Mouse (Mus musculus): Measurements from ENCODE around the gene Plch2. TPM values are rescaled to one million over a fixed set of nuclear protein-coding genes. Genes with fewer than 3 reads are reported as not detected.

Gene Plch2
- polyA plus RNA-seq, 1 experiment from 2014 or later, result 15.4 TPM

DNA sequence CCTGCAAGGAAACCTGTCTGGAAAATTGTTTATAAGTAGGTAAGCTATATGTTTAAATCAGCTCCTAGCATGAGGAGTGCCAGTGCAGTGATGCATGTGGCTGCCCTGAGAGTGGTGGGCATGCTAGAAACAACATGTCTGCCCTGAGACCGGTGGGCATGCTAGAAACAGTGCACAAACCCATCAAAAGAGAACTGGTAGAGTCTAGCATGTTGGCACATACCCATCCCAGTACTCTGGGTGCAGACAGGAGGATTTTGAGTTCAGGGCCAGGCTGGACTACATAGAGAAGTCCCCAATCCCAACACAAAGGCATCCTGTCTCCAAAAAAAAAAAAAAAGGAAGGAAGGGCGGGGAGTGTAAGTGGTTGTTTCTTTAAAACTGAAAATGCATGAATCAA is 121.8 kb downstream of the Plch2 start:
- Histone ChIP-seq H3K4me3 (ENCODE audit: low read depth, low read length) (no peak overlapping the region), H3K9me3 (ENCODE audit: control insufficient read depth, low read length) (no peaks in the 10 kb centered on the region), H3K9ac (ENCODE audit: low read length) (no peak overlapping the region), H3K4me2 (replicated peaks; ENCODE audit: low read depth) (no peak overlapping the region), H3K4me1 (replicated peaks; ENCODE audit: control insufficient read depth, insufficient read depth) (no peaks in the 10 kb centered on the region), H3K27me3 (ENCODE audit: control insufficient read depth, insufficient read depth, low read length) (no peaks in the 10 kb centered on the region), H3K27ac (replicated peaks) (no peak overlapping the region), H3K36me3 (ENCODE audit: control insufficient read depth, insufficient read depth, low read length) (no peaks in the 10 kb centered on the region)
- TF ChIP-seq CTCF (IDR thresholded peaks at IDR 0.05; ENCODE audit: low read depth) (no peak), EP300 (optimal IDR thresholded peaks at IDR 0.05) (no peak)
- DNase-seq (ENCODE audit: low spot score), result no peak
- 75% methylated on average over 2 of the region's 2 CpGs for WGBS
- ATAC-seq (ENCODE audit: low FRiP score, low TSS enrichment), result no peak

DNA sequence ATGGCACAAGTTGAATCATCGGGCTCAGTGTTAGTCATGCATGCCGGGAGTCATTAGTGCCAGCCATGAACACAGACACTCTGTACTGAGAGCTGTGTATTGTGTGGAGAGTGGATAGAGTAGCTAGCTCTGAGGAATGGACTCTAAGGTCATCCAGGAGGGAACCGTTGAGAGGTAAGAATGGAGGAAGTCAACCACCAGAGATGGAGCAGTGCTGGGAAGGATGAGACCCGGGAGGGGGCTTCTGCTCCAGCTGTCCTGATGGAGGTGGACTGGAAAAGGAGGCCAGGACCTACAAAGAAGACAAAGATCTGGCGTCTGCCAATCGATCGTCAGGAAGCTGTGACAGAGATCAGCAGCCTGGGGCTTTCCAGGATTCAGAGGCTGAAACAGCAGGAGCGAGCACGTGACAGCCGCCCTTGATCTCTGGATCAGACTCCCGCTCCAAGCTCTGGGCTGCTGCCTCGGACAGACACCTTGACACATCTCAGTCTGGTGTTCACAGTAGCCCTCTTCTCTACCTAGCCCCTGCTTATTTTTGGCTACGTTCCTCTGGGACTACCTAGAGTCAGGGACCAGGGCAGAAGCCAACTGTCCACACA is 123.2 kb downstream of the Plch2 start:
- DNase-seq (ENCODE audit: low spot score) (no peak), ATAC-seq (ENCODE audit: low FRiP score, low TSS enrichment) (no peak)
- Histone ChIP-seq H3K27ac (replicated peaks) (no peak overlapping the region), H3K9ac (ENCODE audit: low read length) (no peak overlapping the region), H3K27me3 (ENCODE audit: control insufficient read depth, insufficient read depth, low read length) (no peaks in the 10 kb centered on the region), H3K9me3 (ENCODE audit: control insufficient read depth, low read length) (no peaks in the 10 kb centered on the region), H3K4me2 (replicated peaks; ENCODE audit: low read depth) (no peak overlapping the region), H3K4me3 (ENCODE audit: low read depth, low read length) (no peak overlapping the region), H3K36me3 (ENCODE audit: control insufficient read depth, insufficient read depth, low read length) (no peaks in the 10 kb centered on the region), H3K4me1 (replicated peaks; ENCODE audit: control insufficient read depth, insufficient read depth) (no peaks in the 10 kb centered on the region)
- 57% methylated on average over 13 of the region's 13 CpGs for WGBS
- TF ChIP-seq EP300 (optimal IDR thresholded peaks at IDR 0.05) (no peak), CTCF (IDR thresholded peaks at IDR 0.05; ENCODE audit: low read depth) (no peak)

Other genes with a start within 250 kb of the Plch2 start
- 0.06 and 0.10 TPM in 2 replicates for gene Ttc34, start 219.3 kb downstream of the Plch2 start, polyA plus RNA-seq (2015; fragmentation: Nextera tagmentation; extraction: Ambion mirVana)
- gene Mmel1, start 187.2 kb downstream of the Plch2 start, polyA plus RNA-seq (2015; fragmentation: Nextera tagmentation; extraction: Ambion mirVana), result not detected in 2 replicates
- gene Fam213b, start 157.6 kb downstream of the Plch2 start, polyA plus RNA-seq (2015; fragmentation: Nextera tagmentation; extraction: Ambion mirVana), result 62.1 and 65.4 TPM in 2 replicates
- gene Tnfrsf14, start 128.2 kb downstream of the Plch2 start, polyA plus RNA-seq (2015; fragmentation: Nextera tagmentation; extraction: Ambion mirVana), result 0.61 TPM in 2 replicates
- 0.24 and 0.36 TPM in 2 replicates for gene Hes5, start 95.9 kb downstream of the Plch2 start, polyA plus RNA-seq (2015; fragmentation: Nextera tagmentation; extraction: Ambion mirVana)
- gene Pank4, start 92.7 kb downstream of the Plch2 start, polyA plus RNA-seq (2015; fragmentation: Nextera tagmentation; extraction: Ambion mirVana), result 14.8 and 14.9 TPM in 2 replicates
- 10.3 and 10.5 TPM in 2 replicates for gene Pex10, start 10.2 kb upstream of the Plch2 start, polyA plus RNA-seq (2015; fragmentation: Nextera tagmentation; extraction: Ambion mirVana)
- 182 and 185 TPM in 2 replicates for gene Rer1, start 29.6 kb upstream of the Plch2 start, polyA plus RNA-seq (2015; fragmentation: Nextera tagmentation; extraction: Ambion mirVana)
- 3.2 and 3.6 TPM in 2 replicates for gene Morn1, start 29.8 kb upstream of the Plch2 start, polyA plus RNA-seq (2015; fragmentation: Nextera tagmentation; extraction: Ambion mirVana)
- gene Ski, start 165.8 kb upstream of the Plch2 start, polyA plus RNA-seq (2015; fragmentation: Nextera tagmentation; extraction: Ambion mirVana), result 9.7 and 10.8 TPM in 2 replicates
- gene Faap20, start 193.0 kb upstream of the Plch2 start, polyA plus RNA-seq (2015; fragmentation: Nextera tagmentation; extraction: Ambion mirVana), result 43.5 and 46.3 TPM in 2 replicates

Measured in stomach, postnatal 0 days (tissue).